Mouse (Mus musculus) thymus, adult 2 months (tissue): ENCODE results near the gene Ppp3ca.

Source experiments
- CTCF ChIP-seq: fragments of 200-500 bp; IDR thresholded peaks from 2 replicates; pipeline ENCODE4 v1.5.1; 2012; ENCODE audit warnings: mild to moderate bottlenecking, control low read depth, low read length, moderate library complexity, borderline replicate concordance; ENCODE audit not compliant: control insufficient read depth, poor library complexity, insufficient read depth; ENCODE audit errors: extremely low read depth
- POLR2A ChIP-seq: fragments of 200-500 bp; IDR thresholded peaks from 2 replicates; pipeline ENCODE4 v1.6.1; 2012; ENCODE audit warnings: mild to moderate bottlenecking, low read length, control low read depth, moderate library complexity; ENCODE audit not compliant: control insufficient read depth, poor library complexity, insufficient read depth; ENCODE audit errors: extremely low read depth

DNA sequence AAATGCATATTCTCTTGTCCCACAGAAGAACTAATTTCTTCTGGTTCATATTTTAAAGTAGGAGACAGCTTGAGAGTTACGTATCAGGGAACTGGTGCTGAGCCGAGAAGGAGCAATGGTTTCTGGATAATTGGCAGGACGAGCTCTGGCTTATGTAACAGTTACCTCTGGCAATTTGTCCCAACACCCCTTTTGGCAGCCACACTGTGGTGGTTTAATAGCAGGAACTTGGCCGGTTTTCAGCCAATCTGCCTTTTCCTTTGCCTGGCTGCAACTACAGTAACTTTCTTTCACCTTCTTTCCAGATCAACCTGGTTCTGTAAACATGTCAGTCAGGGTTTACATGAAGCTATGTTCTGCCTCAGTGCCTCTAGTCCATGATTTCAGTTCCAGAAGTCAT lies 299.9 kb downstream of the Ppp3ca start:
- TF ChIP-seq POLR2A (no peak), CTCF (no peak)
